Mouse (Mus musculus) liver, adult 2 months (tissue): Measurements from ENCODE around the gene 4932438H23Rik. TPM values are rescaled to one million over a fixed set of nuclear protein-coding genes. Genes with fewer than 3 reads are reported as not detected.

Experiments
- DNase-seq: peaks from one replicate; pipeline ENCODE4 v3.0.0-alpha.2; 2011; ENCODE audit warnings: low read depth, low spot score; ENCODE audit errors: extremely low read depth
- H3K27ac ChIP-seq: fragments of 200-500 bp; replicated peaks from 2 replicates; pipeline ENCODE4 v1.5.1; 2012; ENCODE audit warnings: low read depth, mild to moderate bottlenecking, control low read depth, inconsistent platforms, low read length; ENCODE audit not compliant: insufficient read depth
- H3K27me3 ChIP-seq: fragments of 200-500 bp; 2 replicates; pipeline ENCODE4 v1.6.1; 2012; ENCODE audit warnings: mild to moderate bottlenecking, moderate library complexity, low read length, inconsistent platforms; ENCODE audit not compliant: control insufficient read depth, insufficient read depth
- H3K36me3 ChIP-seq: fragments of 200-500 bp; 2 replicates; pipeline ENCODE4 v1.6.1; 2012; ENCODE audit warnings: low read length, inconsistent platforms; ENCODE audit not compliant: control insufficient read depth, insufficient read depth
- H3K4me1 ChIP-seq: fragments of 200-500 bp; 2 replicates; pipeline ENCODE4 v1.6.1; 2011; ENCODE audit warnings: low read length; ENCODE audit not compliant: control insufficient read depth, insufficient read depth
- H3K4me3 ChIP-seq: fragments of 200-500 bp; 2 replicates; pipeline ENCODE4 v1.5.1; 2011; ENCODE audit warnings: low read depth, mild to moderate bottlenecking, control low read depth, low read length, moderate library complexity; ENCODE audit not compliant: insufficient read depth
- H3K79me2 ChIP-seq: fragments of 200-500 bp; 2 replicates; pipeline ENCODE4 v1.6.1; 2012; ENCODE audit warnings: inconsistent platforms, mild to moderate bottlenecking, low read length, moderate library complexity; ENCODE audit not compliant: control insufficient read depth, insufficient read depth
- H3K9ac ChIP-seq: fragments of 200-500 bp; 2 replicates; pipeline ENCODE4 v1.6.1; 2012; ENCODE audit warnings: low read depth, mild to moderate bottlenecking, control low read depth, inconsistent platforms, low read length
- CTCF ChIP-seq: fragments of 200-500 bp; IDR thresholded peaks from 2 replicates; pipeline ENCODE4 v1.5.1; 2011; ENCODE audit warnings: low read depth, low read length, control low read depth
- POLR2A ChIP-seq: fragments of 200-500 bp; IDR thresholded peaks from 2 replicates; pipeline ENCODE4 v1.6.1; 2011; ENCODE audit warnings: low read length, control low read depth; ENCODE audit not compliant: insufficient read depth; ENCODE audit errors: extremely low read depth
- WGBS: fragments of 180-500 bp; shearing (Covaris S2); methylation state at CpG from one replicate; pipeline ENCODE4 v1.1.7; 2018; 5-methylcytosine and 5-hydroxymethylcytosine counted together
- polyA plus RNA-seq: library from polyadenylated mRNA; depleted of rRNA; stranded (reverse); fragments of >200 nt; gene quantifications from 2 replicates; pipeline ENCODE4 v1.2.3, GENCODE M21; 2012; rRNA removed
- total RNA-seq: library from RNA; depleted of rRNA; stranded (reverse); fragments of >200 nt; gene quantifications from 2 replicates; pipeline ENCODE4 v1.2.3, GENCODE M21; 2014; rRNA removed

4932438H23Rik gene
- total and polyA plus RNA-seq, 2 experiments: not detected

GRCm38 (mm10) chr16:91004915-91005538 lies 89.9 kb downstream of the 4932438H23Rik start:
- WGBS: 85% methylated on average over 4 of the region's 4 CpGs
- TF ChIP-seq CTCF (no peak), POLR2A (no peak)
- Histone ChIP-seq H3K4me3 (no peak overlapping the region), H3K27me3 (no peaks in the 10 kb centered on the region), H3K27ac (no peak overlapping the region), H3K4me1 (peaks cover 3% of the 10 kb centered on the region), H3K36me3 (no peaks in the 10 kb centered on the region), H3K79me2 (peaks cover 7% of the 10 kb centered on the region; the same call in 1 of the 2 replicates), H3K9ac (no peak overlapping the region)
- no peak for DNase-seq

Other genes starting within 250 kb of the 4932438H23Rik start
- 10.8 and 14.0 TPM in 2 replicates for gene Cfap298, start 160.0 kb downstream of the 4932438H23Rik start, total RNA-seq
- 15.5 and 22.5 TPM in 2 replicates for gene Cfap298, start 160.0 kb downstream of the 4932438H23Rik start, polyA plus RNA-seq
- gene Synj1, start 83.8 kb downstream of the 4932438H23Rik start, total RNA-seq: 7.5 and 8.1 TPM in 2 replicates
- gene Synj1, start 83.8 kb downstream of the 4932438H23Rik start, polyA plus RNA-seq: 6.2 and 6.6 TPM in 2 replicates
- gene Paxbp1, start 50.6 kb downstream of the 4932438H23Rik start, total RNA-seq: 24.1 and 26.1 TPM in 2 replicates
- 4.8 and 8.1 TPM in 2 replicates for gene Paxbp1, start 50.6 kb downstream of the 4932438H23Rik start, polyA plus RNA-seq
- gene Olig2, start 130.3 kb upstream of the 4932438H23Rik start, total RNA-seq: not detected in 2 replicates
- not detected in 2 replicates for gene Olig2, start 130.3 kb upstream of the 4932438H23Rik start, polyA plus RNA-seq
- 0.34 and 0.55 TPM in 2 replicates for gene Olig1, start 174.7 kb upstream of the 4932438H23Rik start, total RNA-seq
- gene Olig1, start 174.7 kb upstream of the 4932438H23Rik start, polyA plus RNA-seq: 2.1 and 2.4 TPM in 2 replicates